Mouse (Mus musculus): Measurements from ENCODE around the gene Piwil1. TPM values are rescaled to one million over a fixed set of nuclear protein-coding genes. Genes with fewer than 3 reads are reported as not detected.
A peak's percentile ranks its signal among the peaks of the same experiment; 100 is the strongest.

Gene Piwil1
- 0.26 and 0.62 TPM in 2 replicates for total RNA-seq (2012; rRNA removed)

DNA sequence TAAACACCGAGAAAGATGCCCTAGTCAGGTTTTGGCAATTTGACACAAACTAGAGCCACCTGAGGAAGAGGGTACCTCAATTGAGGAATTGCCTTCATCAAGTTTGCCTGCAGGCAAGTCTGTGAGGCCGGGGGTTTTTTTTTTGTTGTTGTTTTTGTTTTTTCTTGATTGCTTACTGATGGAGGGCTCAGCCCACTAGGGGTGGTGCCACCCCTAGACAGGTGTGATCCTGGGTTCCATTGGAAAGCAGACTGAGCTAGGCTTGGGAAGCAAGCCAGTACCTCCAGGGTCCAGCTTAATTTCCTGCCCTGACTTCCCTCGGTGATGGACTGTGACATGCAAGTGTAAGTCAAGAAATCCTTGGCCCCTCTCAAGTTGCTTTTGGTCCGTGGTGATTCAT, at the start of gene Piwil1:
Gene Piwil1 (plus strand): TSS at position 301 of the 400 bp plus-strand sequence.
- no peaks in the 10 kb centered on the region for H3K9me3 ChIP-seq (ENCODE audit: control insufficient read depth, insufficient read depth, low read depth, low read length)
- H3K27ac ChIP-seq (ENCODE audit: insufficient read depth, low read depth, low read length, poor library complexity, severe bottlenecking), result no peak within 1 kb of the TSS
- in situ Hi-C loops (cut with MboI; ENCODE audit: low sequenced_read_pairs in 2 of 2, unreplicated experiment in 2 of 2), result no loop called here
- no peak within 1 kb of the TSS for H3K4me3 ChIP-seq (ENCODE audit: insufficient read depth in 1 of 2, low read depth in 1 of 2, low read length in 2 of 2, poor library complexity in 1 of 2, severe bottlenecking in 1 of 2)
- H3K36me3 ChIP-seq (ENCODE audit: control insufficient read depth, insufficient read depth, low read length, poor library complexity, severe bottlenecking), result no peaks in the 10 kb centered on the region
- TF ChIP-seq MAFK (IDR thresholded peaks at IDR 0.05; ENCODE audit: insufficient read depth, low read depth, low read length) (no peak), ZNF384 (IDR thresholded peaks at IDR 0.05; ENCODE audit: low read depth, low read length) (0 out of 2 replicates have a peak, but pooled peaks have one; percentile 42)
- no peak within 1 kb of the TSS for H3K9ac ChIP-seq (ENCODE audit: insufficient read depth, low read depth, low read length, poor library complexity, severe bottlenecking)
- peaks cover 0 to 2% of the 10 kb centered on the region in 2 experiments; a peak in 3 of 4 replicates for H3K4me1 ChIP-seq (ENCODE audit: control insufficient read depth in 2 of 2, insufficient read depth in 2 of 2, low read length in 2 of 2, poor library complexity in 1 of 2)
- no peak for DNase-seq (ENCODE audit: low read depth, low spot score)

DNA sequence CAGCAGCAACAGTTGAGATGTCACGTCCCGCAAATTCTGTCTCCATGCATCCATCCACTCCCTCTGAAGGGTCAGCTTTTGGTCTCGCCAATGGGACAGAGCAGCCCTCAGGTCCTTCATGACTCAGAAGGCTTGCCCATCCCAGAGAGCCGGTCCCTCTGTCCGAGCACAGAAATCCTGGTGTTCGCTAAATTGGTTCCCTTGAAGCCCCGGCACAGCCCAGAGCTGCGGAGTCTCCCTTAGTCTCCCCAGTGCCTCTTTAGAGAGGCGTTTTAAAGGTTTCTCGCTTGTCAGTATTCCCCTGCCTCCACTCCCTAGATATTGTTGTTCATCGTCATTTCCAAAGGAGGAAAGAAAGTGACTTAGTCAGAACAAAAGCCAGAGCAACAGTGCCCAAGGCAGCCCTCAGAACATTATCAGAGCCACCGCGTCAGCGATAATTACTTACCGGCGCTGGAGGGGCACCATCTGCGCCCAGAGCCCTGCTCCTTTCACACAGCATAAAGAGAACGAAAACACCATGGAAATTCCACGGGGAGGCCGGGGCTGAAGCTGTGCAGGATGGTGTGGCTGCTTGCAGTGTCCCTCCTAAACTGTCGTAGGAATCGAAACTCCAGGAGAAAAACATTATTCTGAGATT, 45.7 kb upstream of the Piwil1 start:
- no peak for TF ChIP-seq MAFK (IDR thresholded peaks at IDR 0.05; ENCODE audit: insufficient read depth, low read depth, low read length)
- TF ChIP-seq ZNF384 (IDR thresholded peaks at IDR 0.05; ENCODE audit: low read depth, low read length), result no peak
- TF ChIP-seq ZC3H11A (IDR thresholded peaks at IDR 0.05; ENCODE audit: borderline replicate concordance, low read depth, low read length), result no peak
- TF ChIP-seq CHD2 (IDR thresholded peaks at IDR 0.05; ENCODE audit: low read depth, low read length), result no peak
- no peak for TF ChIP-seq HCFC1 (IDR thresholded peaks at IDR 0.05; ENCODE audit: borderline replicate concordance, insufficient read depth, low read length)
- no peak overlapping the region for H3K4me3 ChIP-seq (ENCODE audit: insufficient read depth in 1 of 2, low read depth in 1 of 2, low read length in 2 of 2, poor library complexity in 1 of 2, severe bottlenecking in 1 of 2)
- DNase-seq (ENCODE audit: low read depth, low spot score), result no peak
- H3K36me3 ChIP-seq (ENCODE audit: control insufficient read depth, insufficient read depth, low read length, poor library complexity, severe bottlenecking), result no peaks in the 10 kb centered on the region
- no peaks in the 10 kb centered on the region for H3K4me1 ChIP-seq (ENCODE audit: control insufficient read depth in 2 of 2, insufficient read depth in 2 of 2, low read length in 2 of 2, poor library complexity in 1 of 2)
- in situ Hi-C loops (cut with MboI; ENCODE audit: low sequenced_read_pairs in 2 of 2, unreplicated experiment in 2 of 2), result no loop called here
- H3K9ac ChIP-seq (ENCODE audit: insufficient read depth, low read depth, low read length, poor library complexity, severe bottlenecking), result no peak overlapping the region
- H3K27ac ChIP-seq (ENCODE audit: insufficient read depth, low read depth, low read length, poor library complexity, severe bottlenecking), result no peak overlapping the region
- no peaks in the 10 kb centered on the region for H3K9me3 ChIP-seq (ENCODE audit: control insufficient read depth, insufficient read depth, low read depth, low read length)

DNA sequence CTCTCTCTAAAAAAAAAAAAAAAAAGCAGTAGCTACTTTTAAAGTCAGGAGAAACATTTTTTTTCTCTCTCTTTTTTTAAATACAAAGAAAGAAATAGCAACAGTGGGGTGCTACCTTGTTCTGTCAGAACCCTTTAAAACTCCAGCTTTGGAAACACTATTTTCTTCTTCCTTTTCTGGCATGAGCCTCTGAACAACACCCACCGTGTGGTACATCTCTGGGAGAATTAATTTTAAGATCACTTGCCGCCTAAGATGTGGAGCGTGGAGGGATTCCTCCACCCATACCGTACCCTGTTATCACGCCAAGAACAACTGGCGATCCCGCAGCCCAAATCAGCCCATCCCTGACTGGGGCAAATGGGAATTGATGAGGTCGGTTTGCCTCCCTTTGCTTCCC, 42.2 kb upstream of the Piwil1 start:
- Histone ChIP-seq H3K27ac (ENCODE audit: insufficient read depth, low read depth, low read length, poor library complexity, severe bottlenecking) (no peak overlapping the region), H3K4me1 (ENCODE audit: control insufficient read depth in 2 of 2, insufficient read depth in 2 of 2, low read length in 2 of 2, poor library complexity in 1 of 2) (no peaks in the 10 kb centered on the region), H3K36me3 (ENCODE audit: control insufficient read depth, insufficient read depth, low read length, poor library complexity, severe bottlenecking) (no peaks in the 10 kb centered on the region), H3K4me3 (ENCODE audit: insufficient read depth in 1 of 2, low read depth in 1 of 2, low read length in 2 of 2, poor library complexity in 1 of 2, severe bottlenecking in 1 of 2) (no peak overlapping the region), H3K9me3 (ENCODE audit: control insufficient read depth, insufficient read depth, low read depth, low read length) (no peaks in the 10 kb centered on the region), H3K9ac (ENCODE audit: insufficient read depth, low read depth, low read length, poor library complexity, severe bottlenecking) (no peak overlapping the region)
- no peak for DNase-seq (ENCODE audit: low read depth, low spot score)
- in situ Hi-C loops (cut with MboI; ENCODE audit: low sequenced_read_pairs in 2 of 2, unreplicated experiment in 2 of 2), result loop anchor here in 1 of 2 experiments (5.0 kb wide), 1 partner anchor 138 kb away; no protein-coding TSS in a partner anchor
- TF ChIP-seq ZC3H11A (IDR thresholded peaks at IDR 0.05; ENCODE audit: borderline replicate concordance, low read depth, low read length), result no peak
- no peak for TF ChIP-seq MAFK (IDR thresholded peaks at IDR 0.05; ENCODE audit: insufficient read depth, low read depth, low read length)
- TF ChIP-seq CHD2 (IDR thresholded peaks at IDR 0.05; ENCODE audit: low read depth, low read length), result no peak
- TF ChIP-seq HCFC1 (IDR thresholded peaks at IDR 0.05; ENCODE audit: borderline replicate concordance, insufficient read depth, low read length), result no peak
- TF ChIP-seq ZNF384 (IDR thresholded peaks at IDR 0.05; ENCODE audit: low read depth, low read length), result no peak

DNA sequence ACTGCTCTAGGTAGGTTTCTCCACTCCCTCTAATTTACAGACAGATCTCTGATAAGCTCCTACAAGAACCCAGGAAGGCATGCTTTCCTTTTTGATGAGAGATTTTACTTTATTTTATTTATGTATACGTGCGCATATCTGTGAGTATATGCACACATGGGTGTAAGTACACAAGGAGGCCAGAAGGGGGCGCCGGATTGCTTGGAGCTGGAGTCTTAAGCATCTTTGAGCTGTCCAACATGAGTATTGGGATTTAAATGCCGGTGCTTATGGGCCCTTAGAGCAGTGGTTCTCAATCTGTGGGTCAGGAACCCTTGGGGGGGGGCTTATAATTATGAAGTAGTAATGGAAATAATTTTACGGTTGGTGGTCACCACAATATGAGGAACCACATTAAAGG, 39.4 kb upstream of the Piwil1 start:
- Histone ChIP-seq H3K36me3 (ENCODE audit: control insufficient read depth, insufficient read depth, low read length, poor library complexity, severe bottlenecking) (no peaks in the 10 kb centered on the region), H3K4me1 (ENCODE audit: control insufficient read depth in 2 of 2, insufficient read depth in 2 of 2, low read length in 2 of 2, poor library complexity in 1 of 2) (no peaks in the 10 kb centered on the region), H3K9ac (ENCODE audit: insufficient read depth, low read depth, low read length, poor library complexity, severe bottlenecking) (no peak overlapping the region), H3K4me3 (ENCODE audit: insufficient read depth in 1 of 2, low read depth in 1 of 2, low read length in 2 of 2, poor library complexity in 1 of 2, severe bottlenecking in 1 of 2) (no peak overlapping the region), H3K9me3 (ENCODE audit: control insufficient read depth, insufficient read depth, low read depth, low read length) (no peaks in the 10 kb centered on the region), H3K27ac (ENCODE audit: insufficient read depth, low read depth, low read length, poor library complexity, severe bottlenecking) (no peak overlapping the region)
- no peak for DNase-seq (ENCODE audit: low read depth, low spot score)
- in situ Hi-C loops (cut with MboI; ENCODE audit: low sequenced_read_pairs in 2 of 2, unreplicated experiment in 2 of 2), result loop anchor here in 1 of 2 experiments (5.0 kb wide), 1 partner anchor 141 kb away; no protein-coding TSS in a partner anchor
- TF ChIP-seq MAFK (IDR thresholded peaks at IDR 0.05; ENCODE audit: insufficient read depth, low read depth, low read length) (no peak), ZNF384 (IDR thresholded peaks at IDR 0.05; ENCODE audit: low read depth, low read length) (no peak), HCFC1 (IDR thresholded peaks at IDR 0.05; ENCODE audit: borderline replicate concordance, insufficient read depth, low read length) (no peak), CHD2 (IDR thresholded peaks at IDR 0.05; ENCODE audit: low read depth, low read length) (no peak), ZC3H11A (IDR thresholded peaks at IDR 0.05; ENCODE audit: borderline replicate concordance, low read depth, low read length) (no peak)
